Mouse (Mus musculus) adipose tissue, adult 10 weeks (tissue): ENCODE measurements around the gene Rgs3. TPM values are rescaled to one million over a fixed set of nuclear protein-coding genes. Genes with fewer than 3 reads are reported as not detected.

ENCODE experiments used
- polyA plus RNA-seq: library from polyadenylated mRNA; stranded (reverse); fragments of 350-450 nt; fragmentation: Illumina TruSeq; extraction: RNeasy Lipid Tissue Mini Kit (QIAGEN cat#74804); gene quantifications from one replicate; pipeline ENCODE4 v1.2.3, GENCODE M21; 2014; ENCODE audit warnings: low read depth, low replicate concordance

Rgs3 gene
- polyA plus RNA-seq = 116 TPM

GRCm38 (mm10) chr4:62559797-62560329 lies at the start of gene Rgs3:
Rgs3 (plus strand) TSS chr4:62559847.

GRCm38 (mm10) chr4:62519849-62520233 lies 39.8 kb upstream of the Rgs3 start, which contains the start of gene Alad:
Alad (minus strand) TSS chr4:62519918.

GRCm38 (mm10) chr4:62524651-62525488 lies 34.8 kb upstream of the Rgs3 start, which contains the start of the genes Pole3 and 4933430I17Rik:
Pole3 (minus strand) TSS chr4:62525068.
4933430I17Rik (plus strand) TSS chr4:62525369.

Other genes with a start within 250 kb of the Rgs3 start
- gene Fkbp15, start 199.3 kb upstream of the Rgs3 start, polyA plus RNA-seq = 27.7 TPM
- 78.7 TPM for gene Slc31a1, start 199.1 kb upstream of the Rgs3 start, polyA plus RNA-seq
- gene Cdc26, start 151.2 kb upstream of the Rgs3 start, polyA plus RNA-seq = 61.6 TPM
- 12.0 TPM for gene Prpf4, start 151.1 kb upstream of the Rgs3 start, polyA plus RNA-seq
- gene Rnf183, start 124.6 kb upstream of the Rgs3 start, polyA plus RNA-seq = 1.4 TPM
- 6.5 TPM for gene Wdr31, start 89.0 kb upstream of the Rgs3 start, polyA plus RNA-seq
- 64.5 TPM for gene Bspry, start 79.8 kb upstream of the Rgs3 start, polyA plus RNA-seq
- 11.0 TPM for gene Hdhd3, start 56.4 kb upstream of the Rgs3 start, polyA plus RNA-seq
- gene Alad, start 39.9 kb upstream of the Rgs3 start, polyA plus RNA-seq = 185 TPM
- 51.0 TPM for gene Pole3, start 34.8 kb upstream of the Rgs3 start, polyA plus RNA-seq
- 1.3 TPM for gene 4933430I17Rik, start 34.5 kb upstream of the Rgs3 start, polyA plus RNA-seq